Mouse (Mus musculus): ENCODE measurements at regions not wholly inside any gene's neighbourhood (a gene's known extent, or its start where the extent isn't known, plus 50 kb on each side); places are given as distances from the start of the nearest gene placed in this dataset.
A peak's percentile ranks its signal among the peaks of the same experiment; 100 is the strongest.

DNA sequence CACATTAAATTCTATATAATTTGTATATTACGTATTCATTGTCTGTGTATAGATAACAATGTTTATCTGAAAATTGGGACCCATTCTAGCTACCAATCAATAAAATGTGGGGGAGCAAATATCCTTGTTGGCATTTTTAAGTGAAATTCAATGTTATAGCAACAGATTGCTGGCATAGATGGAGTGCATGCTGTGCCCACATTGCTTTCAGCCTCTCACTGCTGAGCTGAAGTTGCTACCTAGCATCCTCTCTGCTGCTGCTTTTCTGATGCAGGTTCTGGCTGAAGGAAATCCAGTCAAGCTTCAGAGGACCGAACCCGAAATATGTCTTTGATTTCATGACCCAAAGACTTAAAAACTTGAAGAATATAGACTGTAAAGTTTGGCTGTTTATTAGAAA, 80.0 kb upstream of the Scel start:
- WGBS, result 91% methylated on average over 3 of the region's 3 CpGs
- H3K9me3 ChIP-seq (ENCODE audit: control insufficient read depth, low read length), result no peaks in the 10 kb centered on the region
- H3K27ac ChIP-seq (ENCODE audit: low read depth, low read length), result no peak overlapping the region
- H3K9ac ChIP-seq (ENCODE audit: low read depth, low read length), result no peak overlapping the region
- no peaks in the 10 kb centered on the region for H3K27me3 ChIP-seq (ENCODE audit: control insufficient read depth, insufficient read depth, low read length)
- ATAC-seq (ENCODE audit: low FRiP score), result no peak
- no peak overlapping the region for H3K4me2 ChIP-seq (replicated peaks; ENCODE audit: low read depth, low read length)
- H3K36me3 ChIP-seq (ENCODE audit: control insufficient read depth, insufficient read depth, low read length), result no peaks in the 10 kb centered on the region
- no peak for DNase-seq (ENCODE audit: low spot score)
- no peaks in the 10 kb centered on the region for H3K4me1 ChIP-seq (replicated peaks; ENCODE audit: control insufficient read depth, insufficient read depth, low read length)
- H3K4me3 ChIP-seq (ENCODE audit: low read depth, low read length), result no peak overlapping the region

DNA sequence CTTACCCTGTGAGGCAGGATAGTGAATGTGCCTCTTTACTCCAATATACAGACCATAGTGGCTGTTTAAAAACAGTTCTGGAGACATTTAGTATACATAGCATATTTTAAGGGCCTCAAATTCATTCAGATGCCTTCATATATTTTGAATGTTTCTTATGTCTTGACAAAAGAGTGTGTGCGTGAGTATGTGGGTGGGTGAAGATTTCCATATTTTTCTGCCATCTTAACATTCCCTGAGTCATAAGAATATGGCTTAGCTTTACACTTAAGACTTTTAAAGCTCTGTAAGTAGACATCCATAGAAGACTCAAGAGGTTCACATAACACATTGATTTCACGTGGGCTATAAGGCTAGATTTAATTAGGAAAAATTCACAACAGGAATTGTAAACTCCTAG, 81.3 kb upstream of the Mycbp2 start:
- Histone ChIP-seq H3K4me2 (replicated peaks; ENCODE audit: low read depth, low read length) (no peak overlapping the region), H3K4me3 (ENCODE audit: low read depth, low read length) (no peak overlapping the region), H3K27ac (ENCODE audit: low read depth, low read length) (no peak overlapping the region), H3K36me3 (ENCODE audit: control insufficient read depth, insufficient read depth, low read length) (no peaks in the 10 kb centered on the region), H3K27me3 (ENCODE audit: control insufficient read depth, insufficient read depth, low read length) (no peaks in the 10 kb centered on the region), H3K9me3 (ENCODE audit: control insufficient read depth, low read length) (no peaks in the 10 kb centered on the region), H3K9ac (ENCODE audit: low read depth, low read length) (no peak overlapping the region), H3K4me1 (replicated peaks; ENCODE audit: control insufficient read depth, insufficient read depth, low read length) (no peaks in the 10 kb centered on the region)
- WGBS, result 97% methylated on average over 2 of the region's 2 CpGs
- DNase-seq (ENCODE audit: low spot score) (no peak), ATAC-seq (ENCODE audit: low FRiP score) (no peak)

DNA sequence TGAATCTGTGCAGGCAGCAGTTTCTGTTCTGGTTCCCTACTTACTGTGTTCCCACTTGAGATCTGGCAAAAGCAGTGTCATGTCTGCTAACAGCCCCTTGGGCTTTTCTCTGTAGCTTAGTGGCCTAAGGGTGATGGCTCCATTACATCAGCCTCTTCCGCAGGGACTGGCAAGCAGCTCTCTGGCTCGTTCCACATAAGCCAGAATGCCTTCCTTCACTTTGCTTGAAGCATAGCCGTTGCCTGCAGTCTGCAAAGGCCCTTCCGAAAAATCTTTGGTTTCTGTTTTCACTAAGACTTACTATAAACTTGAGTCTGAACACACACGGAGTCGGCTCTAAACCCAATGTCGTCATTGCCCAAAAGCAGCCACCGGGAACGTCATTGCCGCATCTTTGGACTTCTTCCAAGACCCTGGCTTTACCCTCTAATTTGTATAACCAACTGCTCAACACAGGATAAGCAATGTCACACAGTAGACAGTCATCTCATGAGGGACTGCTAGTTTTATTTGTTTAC, 74.8 kb upstream of the Mycbp2 start:
- H3K4me2 ChIP-seq (replicated peaks; ENCODE audit: low read depth, low read length), result no peak overlapping the region
- H3K36me3 ChIP-seq (ENCODE audit: control insufficient read depth, insufficient read depth, low read length), result no peaks in the 10 kb centered on the region
- DNase-seq (ENCODE audit: low spot score) (no peak), ATAC-seq (ENCODE audit: low FRiP score) (no peak)
- no peaks in the 10 kb centered on the region for H3K9me3 ChIP-seq (ENCODE audit: control insufficient read depth, low read length)
- H3K4me1 ChIP-seq (replicated peaks; ENCODE audit: control insufficient read depth, insufficient read depth, low read length), result no peaks in the 10 kb centered on the region
- H3K27me3 ChIP-seq (ENCODE audit: control insufficient read depth, insufficient read depth, low read length), result no peaks in the 10 kb centered on the region
- H3K9ac ChIP-seq (ENCODE audit: low read depth, low read length), result no peak overlapping the region
- no peak overlapping the region for H3K27ac ChIP-seq (ENCODE audit: low read depth, low read length)
- H3K4me3 ChIP-seq (ENCODE audit: low read depth, low read length), result no peak overlapping the region
- 90% methylated on average over 10 of the region's 10 CpGs for WGBS

DNA sequence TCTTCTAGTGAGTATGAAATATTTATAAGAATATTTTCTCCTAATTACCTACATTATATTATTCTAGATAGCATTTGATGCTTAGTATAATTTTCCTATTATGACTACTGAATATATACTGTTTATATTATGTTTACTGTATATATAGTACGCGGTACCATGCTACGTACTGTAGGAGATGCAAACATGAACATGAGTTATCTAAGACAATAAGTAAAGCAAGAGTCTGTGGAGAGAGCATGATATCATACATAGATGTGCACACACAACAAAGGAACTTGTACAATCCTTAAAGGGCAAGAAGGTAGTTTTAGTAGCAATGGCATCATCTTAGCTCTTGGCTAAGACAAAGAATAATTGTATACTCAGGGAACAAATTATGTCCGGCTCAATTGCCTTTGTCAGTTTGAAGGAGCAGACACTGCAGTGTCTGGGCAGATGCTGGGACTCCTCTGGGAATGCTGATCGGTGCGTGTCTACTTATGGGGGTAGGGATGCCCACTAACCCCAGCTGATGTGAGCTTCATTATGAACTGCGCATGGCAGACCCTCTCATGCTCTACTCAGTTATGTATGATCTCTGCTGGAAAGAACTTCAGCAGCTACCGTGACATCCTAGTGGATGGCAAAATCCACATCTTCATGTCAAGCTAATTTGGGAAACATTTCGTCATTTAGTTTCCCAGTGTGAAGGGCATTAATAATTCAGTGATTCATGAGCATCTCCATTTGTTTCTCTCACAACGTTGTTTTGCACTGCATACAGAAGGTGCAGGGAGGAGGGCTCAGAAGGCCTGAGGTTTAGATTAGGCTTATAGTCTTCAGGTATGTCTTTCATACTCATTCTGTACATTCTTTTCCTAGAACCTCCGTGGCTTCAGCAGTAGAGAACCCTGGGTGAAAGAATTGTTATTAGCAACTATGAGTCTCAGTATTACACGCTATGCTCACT, 70.8 kb upstream of the Mycbp2 start:
- H3K9ac ChIP-seq (ENCODE audit: low read depth, low read length), result no peak overlapping the region
- DNase-seq (ENCODE audit: low spot score), result peak; percentile 55
- no peaks in the 10 kb centered on the region for H3K27me3 ChIP-seq (ENCODE audit: control insufficient read depth, insufficient read depth, low read length)
- no peak overlapping the region for H3K4me3 ChIP-seq (ENCODE audit: low read depth, low read length)
- no peaks in the 10 kb centered on the region for H3K9me3 ChIP-seq (ENCODE audit: control insufficient read depth, low read length)
- H3K4me2 ChIP-seq (replicated peaks; ENCODE audit: low read depth, low read length), result no peak overlapping the region
- no peaks in the 10 kb centered on the region for H3K4me1 ChIP-seq (replicated peaks; ENCODE audit: control insufficient read depth, insufficient read depth, low read length)
- 73% methylated on average over 12 of the region's 12 CpGs for WGBS
- peak; percentile 92 for ATAC-seq (ENCODE audit: low FRiP score)
- H3K36me3 ChIP-seq (ENCODE audit: control insufficient read depth, insufficient read depth, low read length), result no peaks in the 10 kb centered on the region
- peak overlapping the region; percentile 79 for H3K27ac ChIP-seq (ENCODE audit: low read depth, low read length)

DNA sequence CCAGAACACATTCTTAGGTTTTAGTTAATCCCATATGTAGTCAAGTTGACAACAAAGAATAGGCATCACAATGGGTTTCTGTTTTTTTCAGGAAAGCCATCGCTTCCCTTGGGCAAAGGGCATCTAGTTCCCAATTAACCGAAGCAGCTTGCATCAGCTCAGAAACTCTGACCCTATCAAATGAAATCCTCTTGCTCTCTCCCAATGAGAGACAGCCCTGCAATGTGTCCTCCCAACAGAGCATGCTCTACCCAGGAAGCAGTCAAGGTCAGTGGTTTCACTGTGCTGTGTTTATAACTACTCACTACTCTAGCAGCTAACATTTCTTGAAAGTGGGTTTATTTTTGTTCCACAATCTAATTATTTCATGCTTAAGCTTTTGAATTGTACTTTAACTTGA, 58.0 kb upstream of the Mycbp2 start:
- no peak overlapping the region for H3K27ac ChIP-seq (ENCODE audit: low read depth, low read length)
- no peak overlapping the region for H3K4me2 ChIP-seq (replicated peaks; ENCODE audit: low read depth, low read length)
- ATAC-seq (ENCODE audit: low FRiP score) (no peak), DNase-seq (ENCODE audit: low spot score) (no peak)
- no peaks in the 10 kb centered on the region for H3K36me3 ChIP-seq (ENCODE audit: control insufficient read depth, insufficient read depth, low read length)
- no peak overlapping the region for H3K9ac ChIP-seq (ENCODE audit: low read depth, low read length)
- no peaks in the 10 kb centered on the region for H3K27me3 ChIP-seq (ENCODE audit: control insufficient read depth, insufficient read depth, low read length)
- WGBS, result 78% methylated on average over 2 of the region's 2 CpGs
- H3K9me3 ChIP-seq (ENCODE audit: control insufficient read depth, low read length), result no peaks in the 10 kb centered on the region
- H3K4me1 ChIP-seq (replicated peaks; ENCODE audit: control insufficient read depth, insufficient read depth, low read length), result no peaks in the 10 kb centered on the region
- H3K4me3 ChIP-seq (ENCODE audit: low read depth, low read length), result no peak overlapping the region

DNA sequence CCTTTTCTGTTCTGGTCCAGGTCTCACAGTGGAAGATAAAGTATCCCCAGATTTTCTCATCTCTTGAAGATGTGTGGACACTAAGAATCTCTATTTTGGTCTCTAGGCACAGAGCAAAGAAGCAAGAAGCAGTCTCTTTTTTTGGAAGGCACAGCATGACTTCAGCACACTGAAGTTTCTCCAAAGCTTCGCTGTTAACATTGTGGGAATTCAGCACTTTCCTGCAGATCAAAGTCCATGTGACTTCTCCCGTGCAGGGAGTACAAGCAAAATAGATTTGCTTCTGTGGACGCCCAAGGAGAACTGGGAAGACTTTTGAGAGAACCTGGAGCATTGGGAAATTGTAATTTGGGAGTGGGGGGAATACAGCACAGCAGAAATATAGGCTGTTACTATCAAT, 56.4 kb upstream of the Mycbp2 start:
- 70% methylated on average over 3 of the region's 3 CpGs for WGBS
- Histone ChIP-seq H3K4me3 (ENCODE audit: low read depth, low read length) (no peak overlapping the region), H3K27me3 (ENCODE audit: control insufficient read depth, insufficient read depth, low read length) (no peaks in the 10 kb centered on the region), H3K9me3 (ENCODE audit: control insufficient read depth, low read length) (no peaks in the 10 kb centered on the region), H3K27ac (ENCODE audit: low read depth, low read length) (no peak overlapping the region), H3K4me2 (replicated peaks; ENCODE audit: low read depth, low read length) (no peak overlapping the region), H3K9ac (ENCODE audit: low read depth, low read length) (no peak overlapping the region), H3K36me3 (ENCODE audit: control insufficient read depth, insufficient read depth, low read length) (no peaks in the 10 kb centered on the region), H3K4me1 (replicated peaks; ENCODE audit: control insufficient read depth, insufficient read depth, low read length) (no peaks in the 10 kb centered on the region)
- DNase-seq (ENCODE audit: low spot score), result no peak
- ATAC-seq (ENCODE audit: low FRiP score), result no peak

DNA sequence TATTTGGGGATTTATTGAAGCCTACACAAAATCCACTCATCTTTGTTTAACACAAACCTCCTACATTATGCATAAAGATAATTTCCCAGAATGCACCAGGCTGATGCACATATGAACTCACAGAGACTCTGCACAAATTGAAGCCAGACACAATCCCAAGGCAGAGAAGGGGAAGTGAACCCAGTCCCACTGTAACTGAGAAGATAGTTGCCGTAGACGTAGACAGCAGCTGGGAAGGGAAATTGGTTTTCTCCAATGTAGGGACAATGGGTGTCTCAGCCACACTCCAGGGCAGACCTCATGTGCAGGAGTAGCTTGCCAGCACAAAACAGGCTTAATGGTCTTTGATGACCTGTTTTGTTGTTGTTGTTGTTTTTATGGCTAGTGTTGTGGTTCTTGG, 55.4 kb upstream of the Mycbp2 start:
- no peaks in the 10 kb centered on the region for H3K27me3 ChIP-seq (ENCODE audit: control insufficient read depth, insufficient read depth, low read length)
- no peak overlapping the region for H3K4me2 ChIP-seq (replicated peaks; ENCODE audit: low read depth, low read length)
- 79% methylated on average over 2 of the region's 2 CpGs for WGBS
- ATAC-seq (ENCODE audit: low FRiP score), result no peak
- DNase-seq (ENCODE audit: low spot score), result no peak
- no peak overlapping the region for H3K27ac ChIP-seq (ENCODE audit: low read depth, low read length)
- H3K9ac ChIP-seq (ENCODE audit: low read depth, low read length), result no peak overlapping the region
- H3K36me3 ChIP-seq (ENCODE audit: control insufficient read depth, insufficient read depth, low read length), result no peaks in the 10 kb centered on the region
- no peaks in the 10 kb centered on the region for H3K4me1 ChIP-seq (replicated peaks; ENCODE audit: control insufficient read depth, insufficient read depth, low read length)
- no peak overlapping the region for H3K4me3 ChIP-seq (ENCODE audit: low read depth, low read length)
- H3K9me3 ChIP-seq (ENCODE audit: control insufficient read depth, low read length), result no peaks in the 10 kb centered on the region

DNA sequence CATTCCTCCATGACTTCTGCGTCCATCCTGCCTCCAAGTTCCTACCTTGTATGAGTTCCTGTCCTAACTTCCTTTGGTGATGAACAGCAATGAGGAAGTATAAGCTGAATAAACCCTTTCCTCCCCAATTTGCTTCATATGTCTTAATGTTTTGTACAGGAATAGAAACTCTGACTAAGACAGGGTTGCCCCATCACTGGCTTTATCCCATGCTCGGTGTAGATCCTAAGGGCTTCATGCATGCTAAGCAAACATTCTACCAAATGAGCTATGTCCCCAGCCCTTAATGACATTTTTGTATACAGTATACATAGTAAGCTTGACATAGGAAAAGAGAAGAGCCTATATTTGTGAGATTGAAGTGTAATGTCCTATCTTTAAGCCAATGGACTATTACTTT, 54.7 kb upstream of the Mycbp2 start:
- no peaks in the 10 kb centered on the region for H3K27me3 ChIP-seq (ENCODE audit: control insufficient read depth, insufficient read depth, low read length)
- 91% methylated on average over 2 of the region's 2 CpGs for WGBS
- no peak for ATAC-seq (ENCODE audit: low FRiP score)

DNA sequence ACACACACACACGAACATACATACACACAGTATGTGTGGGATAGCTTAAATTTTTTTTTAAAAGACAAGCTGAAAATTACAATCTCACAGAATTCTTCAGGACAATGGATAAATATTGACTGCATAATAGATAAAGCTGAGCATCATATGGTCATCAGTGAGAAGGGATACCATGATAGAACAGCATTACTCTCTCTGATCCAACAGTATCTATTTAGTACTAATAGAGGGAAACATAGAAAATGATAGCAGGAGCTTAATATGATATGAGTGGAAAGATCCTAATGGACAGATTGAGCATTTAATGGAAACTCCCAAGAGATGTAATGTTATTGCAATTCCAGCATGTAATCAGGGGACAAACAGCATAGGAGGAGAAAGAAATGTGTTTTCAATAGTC, 51.8 kb upstream of the Mycbp2 start:
- Histone ChIP-seq H3K27ac (ENCODE audit: low read depth, low read length) (no peak overlapping the region), H3K36me3 (ENCODE audit: control insufficient read depth, insufficient read depth, low read length) (no peaks in the 10 kb centered on the region), H3K4me2 (replicated peaks; ENCODE audit: low read depth, low read length) (no peak overlapping the region), H3K4me3 (ENCODE audit: low read depth, low read length) (no peak overlapping the region), H3K9me3 (ENCODE audit: control insufficient read depth, low read length) (no peaks in the 10 kb centered on the region), H3K9ac (ENCODE audit: low read depth, low read length) (no peak overlapping the region), H3K27me3 (ENCODE audit: control insufficient read depth, insufficient read depth, low read length) (no peaks in the 10 kb centered on the region), H3K4me1 (replicated peaks; ENCODE audit: control insufficient read depth, insufficient read depth, low read length) (no peaks in the 10 kb centered on the region)
- DNase-seq (ENCODE audit: low spot score), result no peak
- no peak for ATAC-seq (ENCODE audit: low FRiP score)
- WGBS, result 100% methylated on average over 1 of the region's 1 CpGs

More for the DNA sequence above, 54.7 kb upstream of the Mycbp2 start:
- H3K9ac ChIP-seq (ENCODE audit: low read depth, low read length), result no peak overlapping the region
- DNase-seq (ENCODE audit: low spot score), result no peak
- H3K27ac ChIP-seq (ENCODE audit: low read depth, low read length), result no peak overlapping the region
- H3K4me3 ChIP-seq (ENCODE audit: low read depth, low read length), result no peak overlapping the region
- no peaks in the 10 kb centered on the region for H3K4me1 ChIP-seq (replicated peaks; ENCODE audit: control insufficient read depth, insufficient read depth, low read length)
- H3K9me3 ChIP-seq (ENCODE audit: control insufficient read depth, low read length), result no peaks in the 10 kb centered on the region
- no peak overlapping the region for H3K4me2 ChIP-seq (replicated peaks; ENCODE audit: low read depth, low read length)
- no peaks in the 10 kb centered on the region for H3K36me3 ChIP-seq (ENCODE audit: control insufficient read depth, insufficient read depth, low read length)
